Mouse (Mus musculus): ENCODE data around the gene Tra2a. TPM values are rescaled to one million over a fixed set of nuclear protein-coding genes. Genes with fewer than 3 reads are reported as not detected.

Tra2a gene
- total RNA-seq, 2 experiments from 2014 or later: 15.0 to 30.8 TPM

GRCm38 (mm10) chr6:49225728-49226123 is 38.1 kb downstream of the Tra2a start:
- DNase-seq: no peak
- no peak overlapping the region for H3K4me3 ChIP-seq
- no peak for TF ChIP-seq CTCF (IDR thresholded peaks at IDR 0.05)
- intact Hi-C loops (cut with DNase I): loop anchor here (5.0 kb wide), 1 partner anchor 37 kb away; the partner anchor contains the start of gene Tra2a
- H3K27ac ChIP-seq: no peak overlapping the region

- H3K4me3 ChIP-seq: no peak overlapping the region
- intact Hi-C loops (cut with DNase I): loop anchor here (5.0 kb wide), 1 partner anchor 37 kb away; the partner anchor contains the start of gene Tra2a
- no peak for DNase-seq
- TF ChIP-seq CTCF (IDR thresholded peaks at IDR 0.05): no peak
- H3K27ac ChIP-seq: no peak overlapping the region
Measured at GRCm38 (mm10) chr6:49224923-49225727, 38.7 kb downstream of the Tra2a start.

- no peak overlapping the region for H3K4me3 ChIP-seq
- no peak for TF ChIP-seq CTCF (IDR thresholded peaks at IDR 0.05)
- no peak overlapping the region for H3K27ac ChIP-seq
- no peak for DNase-seq
- intact Hi-C loops (cut with DNase I): no loop called here
Measured at GRCm38 (mm10) chr6:49221906-49222305, 41.9 kb downstream of the Tra2a start.

DNA sequence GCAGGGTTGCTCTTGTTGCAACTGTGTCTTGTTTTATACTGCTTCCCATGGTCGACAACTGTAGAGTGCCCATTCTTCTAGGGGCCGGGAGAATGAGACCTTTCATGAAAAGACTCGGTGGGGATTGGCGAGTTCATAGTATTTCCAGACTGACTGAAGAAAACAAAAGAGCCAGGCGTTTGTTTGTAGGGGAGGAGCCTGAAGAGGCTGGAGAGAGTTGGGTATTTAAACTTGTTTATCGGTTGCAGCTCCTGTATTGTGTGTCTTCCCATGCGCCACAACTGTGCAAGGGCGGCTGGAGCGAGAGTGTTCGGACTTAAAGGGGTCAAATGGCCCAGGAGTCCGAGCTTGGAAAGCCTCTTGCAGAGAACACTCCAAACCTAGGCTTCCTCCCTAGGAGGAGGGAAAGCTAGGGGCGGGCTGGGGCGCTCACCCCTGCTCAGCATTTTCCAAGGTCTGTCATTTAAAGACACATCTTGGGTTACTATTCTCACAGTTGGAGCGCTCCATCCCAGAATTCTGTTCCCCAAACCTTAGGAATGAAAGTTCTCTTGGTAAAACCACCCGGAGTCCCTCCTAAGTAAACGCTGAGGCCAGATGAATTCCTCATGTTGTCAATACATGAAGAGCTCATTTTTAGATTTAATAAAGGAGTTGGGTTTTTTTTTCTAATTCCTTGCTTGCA is 43.8 kb downstream of the Tra2a start:
- no peak overlapping the region for H3K4me3 ChIP-seq
- no peak for DNase-seq
- intact Hi-C loops (cut with DNase I): loop anchor here (2.0 to 5.0 kb wide), 2 partner anchors 97 to 1961 kb away; partner anchors contain the start of gene Ccdc126
- no peak for TF ChIP-seq CTCF (IDR thresholded peaks at IDR 0.05)
- no peak overlapping the region for H3K27ac ChIP-seq

DNA sequence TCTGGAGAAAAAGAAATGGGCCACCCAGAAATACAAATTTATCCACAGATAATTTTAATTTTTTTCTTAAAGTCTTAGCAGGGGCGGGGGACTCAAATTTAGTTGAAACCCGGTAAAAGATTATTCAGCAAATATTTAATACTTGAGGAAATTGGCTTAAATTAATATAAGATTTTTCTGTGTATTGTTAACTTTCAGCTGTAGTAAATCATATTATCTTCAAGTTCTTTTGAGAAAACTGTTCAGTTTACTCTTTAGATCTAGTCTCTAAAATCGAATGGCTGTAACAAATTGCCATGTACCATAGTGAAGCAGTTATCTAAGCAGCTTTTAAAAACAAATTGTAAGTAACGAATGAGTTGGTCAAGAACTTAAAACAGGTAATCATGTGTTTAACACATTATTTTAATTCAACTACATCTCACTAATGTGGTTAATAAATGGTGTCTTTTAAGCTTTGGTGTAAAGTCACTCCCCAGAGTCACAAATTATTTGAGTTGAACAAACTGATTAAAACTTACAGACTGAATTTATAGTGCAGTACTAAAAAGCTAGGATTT is 44.8 kb downstream of the Tra2a start:
- no peak overlapping the region for H3K4me3 ChIP-seq
- no peak overlapping the region for H3K27ac ChIP-seq
- DNase-seq: no peak
- TF ChIP-seq CTCF (IDR thresholded peaks at IDR 0.05): no peak
- intact Hi-C loops (cut with DNase I): loop anchor here (2.0 to 5.0 kb wide), 2 partner anchors 98 to 1962 kb away; partner anchors contain the start of gene Ccdc126

DNA sequence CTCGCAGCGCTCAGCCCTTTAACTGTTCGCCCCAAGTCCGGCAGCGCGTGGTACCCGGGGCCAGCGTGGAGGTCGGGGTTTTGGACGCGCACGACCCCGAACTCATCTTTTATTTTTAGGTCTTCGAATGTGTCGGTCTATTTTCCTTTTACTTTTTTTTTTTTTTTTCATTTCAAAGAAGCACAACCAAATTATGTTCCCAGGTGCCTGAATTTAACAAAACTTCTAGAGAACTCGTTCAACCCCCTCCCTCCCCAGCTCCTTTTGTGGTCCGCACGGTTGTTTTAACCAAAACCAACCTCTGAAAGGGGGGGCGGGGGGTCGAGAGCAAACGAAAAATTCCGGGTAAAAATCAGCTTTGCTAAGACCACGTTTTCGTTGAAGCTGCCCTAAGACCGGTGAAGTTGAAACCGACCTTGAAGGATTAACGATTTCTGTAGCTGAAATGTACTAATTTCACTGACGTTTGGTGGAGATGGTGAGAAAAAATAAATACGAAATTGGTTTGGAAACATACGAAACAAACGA is 45.5 kb downstream of the Tra2a start:
- TF ChIP-seq CTCF (IDR thresholded peaks at IDR 0.05): no peak
- Histone ChIP-seq H3K27ac (no peak overlapping the region), H3K4me3 (peak overlapping the region; percentile 60)
- intact Hi-C loops (cut with DNase I): loop anchor here (2.0 to 5.0 kb wide), 2 partner anchors 99 to 1962 kb away; partner anchors contain the start of gene Ccdc126
- DNase-seq: no peak

DNA sequence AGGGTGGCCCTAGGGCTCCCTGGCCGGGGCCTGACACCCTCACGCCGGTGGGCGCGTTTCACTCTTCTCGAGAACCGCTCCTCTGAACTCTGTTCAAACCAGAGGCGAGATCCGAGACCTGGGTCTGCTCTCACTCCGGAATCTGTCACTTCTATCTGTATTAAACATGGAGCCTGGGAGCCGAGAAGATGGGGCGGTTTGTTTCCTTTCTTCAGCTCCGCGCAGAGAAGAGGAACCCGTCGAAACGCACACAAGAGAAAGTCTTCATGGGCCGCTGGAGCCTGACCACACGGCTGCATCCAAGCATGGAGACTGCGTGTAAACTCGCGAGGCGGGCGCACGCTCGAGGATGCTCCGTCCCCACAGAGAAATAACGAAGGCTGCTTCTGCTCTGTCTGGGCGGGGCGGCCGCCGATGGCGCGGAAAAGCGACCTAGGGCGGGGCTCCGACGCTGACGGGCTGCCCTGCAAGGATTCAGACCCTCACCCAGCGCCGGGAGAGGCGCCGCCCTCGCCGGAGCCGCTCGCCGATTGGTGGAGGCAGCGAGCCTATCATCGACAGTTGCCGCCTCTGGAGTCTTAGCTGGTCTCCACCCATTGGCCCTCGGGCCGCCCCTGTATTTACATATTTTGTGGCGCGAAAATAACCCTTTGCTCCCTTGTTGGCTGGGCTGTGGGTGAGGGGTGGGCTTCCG is 46.1 kb downstream of the Tra2a start:
- DNase-seq: peak; percentile 41
- Histone ChIP-seq H3K4me3 (peak overlapping the region; percentile 60), H3K27ac (no peak overlapping the region)
- intact Hi-C loops (cut with DNase I): loop anchor here (2.0 to 5.0 kb wide), 2 partner anchors 100 to 1963 kb away; partner anchors contain the start of gene Ccdc126
- TF ChIP-seq CTCF (IDR thresholded peaks at IDR 0.05): no peak

GRCm38 (mm10) chr6:49216811-49217542 is 46.9 kb downstream of the Tra2a start:
- Histone ChIP-seq H3K4me3 (no peak overlapping the region), H3K27ac (no peak overlapping the region)
- DNase-seq: no peak
- intact Hi-C loops (cut with DNase I): loop anchor here (5.0 kb wide), 1 partner anchor 100 kb away; the partner anchor contains the start of gene Ccdc126
- TF ChIP-seq CTCF (IDR thresholded peaks at IDR 0.05): no peak

GRCm38 (mm10) chr6:49215748-49216585 is 47.9 kb downstream of the Tra2a start:
- no peak overlapping the region for H3K27ac ChIP-seq
- DNase-seq: no peak
- TF ChIP-seq CTCF (IDR thresholded peaks at IDR 0.05): no peak
- intact Hi-C loops (cut with DNase I): loop anchor here (5.0 kb wide), 1 partner anchor 101 kb away; the partner anchor contains the start of gene Ccdc126
- H3K4me3 ChIP-seq: peak overlapping the region; percentile 75

DNA sequence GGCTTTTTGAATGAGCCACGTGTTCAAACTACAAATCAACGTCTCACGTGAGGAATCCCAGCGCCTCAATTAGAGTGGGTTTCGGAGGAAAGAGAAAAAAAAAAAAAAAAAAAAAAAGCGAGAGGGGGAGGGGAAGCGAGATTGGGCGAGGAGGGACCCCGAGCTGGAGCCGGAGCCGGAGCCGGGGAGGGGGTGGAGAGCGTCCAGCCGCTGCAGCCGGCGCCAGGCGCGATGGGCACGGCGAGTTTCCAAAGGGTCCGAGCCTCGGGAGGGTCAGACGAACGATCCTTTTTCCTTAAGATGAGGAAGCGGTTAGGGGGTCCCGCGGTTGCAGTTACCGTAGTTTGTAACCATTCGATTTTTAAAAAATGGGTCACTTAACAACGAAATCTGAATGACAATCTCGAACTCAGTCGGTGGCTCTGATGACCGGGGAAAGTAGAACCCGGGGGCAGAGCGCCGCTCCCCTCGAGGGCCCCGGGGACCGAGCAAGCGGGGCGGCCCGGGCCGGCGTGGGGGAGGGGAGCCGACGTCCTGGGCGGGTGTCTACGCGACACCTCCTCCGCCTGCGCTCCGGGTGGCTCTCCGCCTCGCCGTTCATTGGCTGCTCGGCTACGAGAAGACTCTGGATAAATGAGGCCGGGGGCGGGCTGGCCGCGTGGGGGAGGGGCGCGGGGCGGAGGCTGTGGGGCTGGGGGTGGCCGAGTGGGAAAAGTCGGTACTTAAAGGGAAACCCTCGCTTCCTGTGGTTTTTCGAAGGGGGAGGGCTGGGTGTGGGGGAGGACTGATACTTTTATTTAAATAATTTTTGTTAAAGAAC is 48.7 kb downstream of the Tra2a start, which contains the start of gene Igf2bp3:
Igf2bp3 (minus strand) TSS at position 30 of the 820 bp plus-strand sequence.
- Histone ChIP-seq H3K27ac (no peak within 1 kb of the TSS), H3K4me3 (peak within 1 kb of the TSS; percentile 75)
- no peak for TF ChIP-seq CTCF (IDR thresholded peaks at IDR 0.05)
- intact Hi-C loops (cut with DNase I): loop anchor here (5.0 kb wide), 1 partner anchor 102 kb away; the partner anchor contains the start of gene Ccdc126
- DNase-seq: peak; percentile 39
